Mouse (Mus musculus) left cerebral cortex, adult 9 months (tissue): ENCODE results near the gene Nedd9.

ENCODE experiments used
- DNase-seq, 2 experiments: peaks; one replicate each; pipeline ENCODE4 v3.0.0; 2022; ENCODE audit warnings: low spot score in 2 of 2

Gene Nedd9

GRCm38 (mm10) chr13:41491981-41492702 is 5.0 kb upstream of the Nedd9 start:
- no peak for DNase-seq

- no peak for DNase-seq
Observed at GRCm38 (mm10) chr13:41491522-41491921, 4.4 kb upstream of the Nedd9 start.

DNA sequence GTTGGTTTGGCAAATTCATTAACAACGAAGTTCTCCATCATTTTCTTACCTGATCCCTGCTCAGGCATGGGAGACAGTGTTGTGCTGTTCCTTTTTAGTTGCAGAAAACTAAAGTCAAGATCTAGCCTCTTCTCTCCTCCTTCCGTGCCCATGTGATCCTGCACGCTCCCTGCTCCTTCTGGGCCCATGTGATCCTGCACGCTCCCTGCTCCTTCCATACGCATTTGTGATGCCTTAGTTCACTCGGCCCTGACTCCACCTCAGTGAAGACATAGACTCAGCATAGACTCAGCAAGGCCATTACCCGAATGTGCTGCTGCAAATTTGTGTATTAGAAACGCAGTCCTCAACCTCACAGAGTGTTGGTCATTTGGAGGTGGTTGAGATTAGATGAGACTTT is 3.1 kb upstream of the Nedd9 start:
- DNase-seq = no peak

GRCm38 (mm10) chr13:41489705-41490275 is 2.6 kb upstream of the Nedd9 start:
- DNase-seq = no peak

- no peak for DNase-seq
Observed at GRCm38 (mm10) chr13:41487409-41487743, 214 bp upstream of the Nedd9 start.

DNA sequence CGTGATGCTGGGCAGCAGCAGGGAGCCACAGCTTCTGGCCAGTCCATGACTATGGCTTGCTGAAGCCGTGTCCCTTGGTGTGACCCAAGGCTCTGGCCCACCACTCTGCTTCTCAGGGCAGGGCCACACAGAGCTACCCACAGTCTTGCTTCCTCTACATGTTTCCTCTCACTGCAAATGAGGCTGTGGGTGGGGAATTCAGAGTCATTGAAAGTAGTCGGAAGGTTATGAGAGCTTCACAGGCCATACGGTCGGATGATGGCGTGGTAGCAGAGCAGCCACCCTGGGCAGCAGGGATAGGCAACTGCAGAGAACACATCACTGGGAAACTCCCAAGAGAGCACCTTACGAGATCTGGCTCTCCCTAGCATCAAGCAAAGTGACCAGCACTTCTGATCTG is 3.2 kb downstream of the Nedd9 start:
- DNase-seq = no peak

- no peak for DNase-seq
Observed at GRCm38 (mm10) chr13:41482408-41483011, 4.7 kb downstream of the Nedd9 start.

GRCm38 (mm10) chr13:41479737-41480435 is 7.3 kb downstream of the Nedd9 start:
- DNase-seq = no peak

GRCm38 (mm10) chr13:41476216-41476615 is 10.9 kb downstream of the Nedd9 start:
- no peak for DNase-seq

DNA sequence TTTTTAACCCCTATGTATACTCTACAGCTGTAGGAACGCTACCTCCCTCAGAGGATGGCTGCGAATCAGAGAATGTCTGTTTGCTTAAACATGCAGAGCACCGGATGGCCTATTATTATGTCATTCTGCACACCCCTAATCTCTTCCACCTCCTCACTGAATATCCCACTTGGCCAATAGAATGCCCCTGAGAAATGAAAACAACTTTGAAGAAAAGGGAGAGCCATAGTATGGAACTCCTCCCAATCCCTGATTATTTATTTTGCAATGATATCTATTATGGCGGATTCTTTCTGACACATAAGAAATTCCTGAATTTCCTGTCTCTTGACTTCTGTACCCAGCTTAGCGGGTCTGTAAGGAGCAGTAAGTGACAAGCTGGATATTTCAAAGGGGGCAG is 12.8 kb downstream of the Nedd9 start:
- DNase-seq = no peak

- no peak for DNase-seq
Observed at GRCm38 (mm10) chr13:41473504-41473903, 13.7 kb downstream of the Nedd9 start.

DNA sequence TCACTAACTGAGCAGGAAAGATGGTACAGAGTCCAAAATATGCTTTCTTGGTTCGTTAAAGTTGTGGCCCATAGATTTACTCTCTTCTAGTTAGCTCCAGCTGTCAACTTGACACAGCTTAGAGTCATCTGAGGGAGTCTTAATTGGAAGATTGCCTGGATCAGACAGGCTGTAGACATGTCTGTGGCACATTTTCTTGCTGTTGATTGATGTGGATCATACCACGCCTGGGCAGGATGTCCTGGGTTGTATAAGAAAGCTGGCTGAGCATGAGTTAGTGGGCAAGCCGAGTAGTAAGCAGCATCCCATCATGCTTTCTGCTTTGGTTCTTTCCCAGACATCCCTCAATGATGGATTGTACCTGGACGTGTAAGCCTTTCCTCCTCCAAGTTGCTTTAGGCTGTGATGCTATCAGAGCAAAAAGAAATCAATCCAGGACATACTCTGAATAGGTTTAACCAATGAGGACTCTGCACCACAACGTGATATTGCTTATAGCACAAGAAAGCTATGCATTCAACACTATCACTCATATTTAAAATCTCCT is 14.2 kb downstream of the Nedd9 start:
- DNase-seq = no peak

GRCm38 (mm10) chr13:41468277-41468676 is 18.9 kb downstream of the Nedd9 start:
- DNase-seq = no peak

DNA sequence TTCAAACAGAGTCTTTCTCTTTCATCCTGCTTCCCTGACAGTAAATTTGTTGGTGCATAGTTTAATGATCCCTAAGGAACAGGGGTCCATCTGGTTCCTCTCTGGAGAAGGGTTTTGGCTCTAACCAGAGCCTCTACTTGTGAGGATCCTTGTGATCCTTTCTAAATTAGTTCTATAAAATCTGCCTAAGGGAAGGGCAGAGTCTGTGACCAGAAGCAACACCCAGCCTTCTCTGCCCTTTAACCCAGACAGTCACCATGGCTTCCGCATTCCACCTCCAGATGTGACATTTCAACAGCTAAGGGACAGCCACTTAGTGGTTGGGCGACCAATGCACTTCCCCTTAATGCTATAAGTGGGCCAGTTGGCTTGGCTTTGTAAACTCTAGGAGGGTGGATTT is 20.1 kb downstream of the Nedd9 start:
- no peak for DNase-seq

GRCm38 (mm10) chr13:41466616-41467015 is 20.5 kb downstream of the Nedd9 start:
- no peak for DNase-seq

DNA sequence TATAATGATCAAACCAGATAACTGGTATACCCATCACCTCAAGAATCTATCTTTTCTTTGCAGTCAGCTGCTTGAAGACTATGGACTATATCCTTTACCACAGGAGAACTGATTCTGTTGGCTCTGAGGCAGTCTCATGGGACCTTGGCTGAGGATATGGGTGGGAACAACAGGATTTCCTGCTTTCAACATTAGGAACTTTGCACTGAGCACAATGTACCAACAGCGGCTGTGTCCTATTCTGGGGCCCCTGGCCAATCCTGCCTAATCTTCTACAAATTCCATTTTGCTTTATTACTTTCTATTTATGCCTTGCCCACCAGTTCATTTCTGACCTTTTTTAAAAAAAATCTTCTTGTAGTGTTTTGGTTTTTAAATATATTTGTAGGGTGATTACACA is 21.0 kb downstream of the Nedd9 start:
- DNase-seq = no peak

DNA sequence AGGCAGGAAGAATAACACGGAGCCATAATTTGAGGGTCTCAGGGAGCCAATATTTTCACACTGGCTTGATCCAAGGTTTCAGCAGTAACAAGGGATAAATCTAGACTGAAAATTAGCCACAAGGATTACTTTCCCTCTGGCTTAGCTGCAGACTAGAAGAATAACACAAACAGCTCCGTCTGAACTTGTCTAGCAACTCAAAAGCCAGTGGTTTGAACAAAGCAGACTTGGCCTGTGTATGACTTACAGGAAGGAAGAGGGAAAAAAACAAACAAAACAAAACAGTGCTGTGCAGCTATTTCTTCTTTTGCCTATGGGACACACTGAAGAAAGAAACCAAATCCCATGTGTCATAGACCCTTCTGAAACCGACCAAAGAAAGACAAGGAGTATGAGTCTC is 25.7 kb downstream of the Nedd9 start:
- no peak for DNase-seq

GRCm38 (mm10) chr13:41459683-41460286 is 27.4 kb downstream of the Nedd9 start:
- DNase-seq = no peak

DNA sequence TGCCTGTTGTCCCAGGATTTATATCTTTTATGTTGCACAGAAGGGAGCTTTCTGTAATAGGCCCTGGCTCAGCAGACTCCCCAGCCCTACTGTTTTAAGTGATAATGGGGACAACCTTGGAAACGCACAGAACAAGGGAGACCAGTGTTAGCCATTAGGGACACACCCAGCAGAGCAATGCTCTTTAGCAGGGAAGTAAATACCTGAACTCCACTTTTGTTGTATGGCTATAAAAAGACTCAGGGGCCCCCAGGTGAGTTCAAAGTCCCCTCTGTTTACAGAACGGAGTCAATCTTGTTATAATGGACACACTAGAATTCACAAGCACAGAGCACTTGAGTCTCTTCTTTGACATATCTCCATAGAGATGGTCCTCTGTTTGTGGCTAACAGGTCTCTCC is 28.5 kb downstream of the Nedd9 start:
- DNase-seq = no peak

DNA sequence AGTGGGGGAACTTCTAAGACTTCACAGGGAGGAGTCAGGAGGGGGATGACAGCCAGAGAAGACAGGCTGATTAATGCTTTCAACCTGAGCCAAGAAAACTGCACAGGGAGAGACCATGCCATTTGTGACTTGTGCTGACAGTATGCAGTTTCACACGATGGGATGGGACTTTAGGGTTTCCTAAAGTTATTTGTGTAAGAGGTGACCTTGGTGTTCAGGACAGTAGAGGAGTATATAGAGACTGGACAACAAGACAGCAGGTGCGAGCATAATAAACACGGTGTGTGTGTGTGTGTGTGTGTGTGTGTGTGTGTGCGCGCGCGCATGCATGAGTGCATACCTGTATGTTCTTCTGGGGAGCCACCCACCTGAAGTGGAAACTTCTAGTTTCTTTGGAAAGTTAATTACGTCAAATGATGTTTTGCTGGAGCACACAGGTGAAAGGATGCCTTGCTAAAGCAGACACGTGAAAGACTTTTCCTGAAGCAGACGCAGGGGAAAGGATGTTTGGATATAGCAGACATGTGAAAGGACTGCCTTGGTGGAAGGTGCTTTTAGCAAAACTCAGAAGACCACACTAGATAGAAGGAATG is 29.3 kb downstream of the Nedd9 start:
- no peak for DNase-seq

- DNase-seq = no peak
Observed at GRCm38 (mm10) chr13:41457030-41457797, 29.9 kb downstream of the Nedd9 start.
